Mouse (Mus musculus): Measurements from ENCODE around the gene Mettl1.
A peak's percentile ranks its signal among the peaks of the same experiment; 100 is the strongest.

The Mettl1 gene

DNA sequence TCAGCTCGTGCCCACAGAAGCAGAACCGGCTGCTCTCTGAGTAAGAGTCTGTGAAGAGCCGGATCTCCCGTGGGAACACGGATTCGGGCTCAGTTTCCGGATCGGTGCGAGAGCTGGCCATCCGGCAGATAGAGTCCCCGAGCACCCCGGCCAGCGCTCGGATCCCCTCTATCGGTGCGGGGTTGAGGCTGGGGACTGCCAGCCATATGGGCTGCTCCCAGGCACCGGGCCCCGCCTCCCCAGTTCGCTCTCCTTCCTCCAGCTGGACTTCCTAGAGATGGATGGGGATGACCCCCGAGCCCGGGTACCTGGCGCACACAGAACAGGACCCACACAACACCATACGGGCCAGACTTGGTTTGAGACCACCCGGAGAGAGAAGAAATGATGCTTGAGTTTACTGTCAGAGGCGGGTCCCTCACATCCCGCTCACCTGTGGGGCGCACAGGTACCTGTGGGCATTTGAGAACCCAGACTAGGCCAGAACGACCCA lies at the start of gene Mettl1, which contains the start of gene Eef1akmt3:
Gene Mettl1 (plus strand): TSS at position 141 of the 493 bp plus-strand sequence.
Gene Eef1akmt3 (minus strand): TSS at position 240 of the 493 bp plus-strand sequence.
- peak in 1 of 2 experiments; percentile 42 for DNase-seq (ENCODE audit: low spot score in 2 of 2)

DNA sequence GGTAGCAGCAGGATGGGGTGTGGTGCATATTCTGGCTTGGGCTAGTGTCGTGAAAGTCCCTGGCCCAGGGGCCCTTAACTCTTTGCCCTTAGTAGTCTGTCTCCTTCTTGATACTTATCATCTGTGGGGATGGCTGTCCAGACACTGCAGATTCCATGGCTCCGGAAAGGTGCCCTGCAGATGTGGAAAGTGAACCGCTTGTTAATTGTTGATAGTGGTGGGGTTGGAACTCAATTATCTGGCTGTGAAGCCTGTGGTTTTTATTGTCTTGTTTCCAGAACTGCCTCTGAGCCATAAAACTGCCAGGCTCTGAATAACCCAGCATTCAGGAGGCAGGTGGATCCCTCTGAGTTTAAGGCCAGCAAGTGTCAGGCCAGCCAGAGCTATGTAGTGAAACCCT lies 49.5 kb upstream of the Mettl1 start:
- no peak for DNase-seq (ENCODE audit: low spot score in 2 of 2)

DNA sequence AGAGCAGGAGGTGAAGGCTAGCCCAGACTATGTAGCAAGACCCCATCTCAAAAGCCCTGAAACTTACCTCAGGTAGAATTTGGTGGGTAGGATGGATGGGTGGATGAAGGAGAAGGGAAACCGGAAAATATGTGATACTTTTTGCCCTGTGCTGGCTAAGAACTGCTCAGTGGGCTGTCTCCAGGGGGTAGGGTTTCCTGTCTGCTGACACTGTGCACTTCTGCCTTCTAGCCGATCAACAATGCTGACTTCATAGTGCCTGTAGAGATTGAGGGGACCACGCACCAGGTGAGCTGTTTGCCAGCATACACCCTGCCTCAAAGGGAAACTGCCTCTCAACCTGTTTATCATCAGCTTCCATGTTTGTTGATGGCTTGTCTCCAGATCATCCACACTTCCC lies 47.6 kb upstream of the Mettl1 start:
- no peak for DNase-seq (ENCODE audit: low spot score in 2 of 2)

DNA sequence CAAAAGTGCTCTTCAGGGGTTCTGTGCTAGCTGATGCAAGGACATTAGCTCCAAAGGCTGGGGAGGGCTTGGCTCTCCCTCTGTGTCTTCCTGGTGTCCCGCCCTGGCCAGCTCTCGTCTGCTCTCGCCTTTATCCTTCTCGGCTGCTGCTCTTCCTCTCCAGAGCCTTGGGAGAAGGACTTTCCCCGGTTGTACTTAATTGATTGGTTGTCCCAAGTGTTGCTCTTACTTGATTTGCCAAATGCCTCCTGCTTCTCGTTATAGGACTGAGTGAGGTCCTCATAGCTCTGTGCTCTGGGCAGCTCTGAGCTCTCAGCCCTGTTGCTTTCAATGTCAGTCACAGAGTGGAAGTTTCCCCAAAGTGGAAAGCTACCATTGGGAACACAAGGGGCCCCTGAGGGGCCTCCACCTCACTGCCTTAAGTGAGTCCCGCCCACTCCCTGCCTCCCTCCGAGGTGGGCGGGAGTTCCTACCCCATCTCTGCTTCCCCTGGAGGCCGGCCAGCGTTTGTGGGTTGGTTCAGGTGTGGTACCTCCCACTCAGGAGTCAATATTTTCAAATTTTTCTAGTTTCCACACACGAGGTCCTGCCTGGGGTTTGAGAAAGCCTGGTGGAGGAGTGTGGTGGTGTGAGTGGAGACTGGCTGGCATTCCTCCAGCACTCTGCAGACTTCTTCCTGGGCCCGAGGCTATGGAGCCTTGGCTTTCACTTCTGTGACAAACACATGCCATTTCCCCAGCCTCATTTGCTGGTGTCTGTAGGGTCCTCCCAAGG lies 43.7 kb upstream of the Mettl1 start:
- peak in 1 of 2 experiments; percentile 10 for DNase-seq (ENCODE audit: low spot score in 2 of 2)

DNA sequence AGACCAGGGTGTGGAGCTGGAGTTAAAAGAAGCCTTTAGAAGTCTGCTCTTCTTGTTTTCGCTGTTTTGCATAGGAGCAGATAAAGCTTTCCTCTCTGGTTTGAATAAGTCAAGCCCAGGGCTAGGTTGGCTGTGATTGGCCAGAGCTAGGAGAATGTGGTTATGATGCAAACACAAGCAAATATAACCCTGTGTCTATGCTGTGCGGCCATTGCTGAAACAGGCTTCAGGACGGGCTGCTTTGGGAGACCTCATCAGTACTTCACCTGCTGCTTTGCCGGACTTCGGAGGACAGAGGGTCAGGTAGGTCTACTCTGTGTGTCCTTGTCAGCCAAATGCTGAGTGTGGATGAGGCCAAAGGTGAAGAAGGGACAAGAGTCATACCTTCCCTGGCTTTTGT lies 40.7 kb upstream of the Mettl1 start, which contains the start of gene Avil:
Gene Avil (plus strand): TSS at position 181 of the 400 bp plus-strand sequence.
- no peak for DNase-seq (ENCODE audit: low spot score in 2 of 2)

DNA sequence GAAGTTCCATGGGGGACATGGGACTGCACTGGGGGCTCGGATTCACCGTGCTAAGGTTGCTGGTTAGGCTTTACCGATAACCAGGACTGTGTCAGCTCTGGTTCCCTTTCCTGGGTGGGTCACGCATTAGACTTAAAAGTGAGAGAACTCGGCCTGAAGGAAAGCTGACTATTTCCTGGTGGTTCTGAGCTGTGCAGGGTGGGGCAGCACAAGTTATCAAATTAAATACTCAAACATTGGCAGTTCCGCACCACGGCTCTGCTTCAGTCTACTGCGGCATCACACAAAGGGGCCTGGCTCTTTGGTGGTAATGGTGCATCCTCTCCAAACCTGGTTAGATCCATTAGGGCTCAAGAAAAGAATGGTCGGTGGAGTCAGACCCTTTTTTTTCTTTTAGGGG lies 39.9 kb upstream of the Mettl1 start:
- peak in 1 of 2 experiments; percentile 7 for DNase-seq (ENCODE audit: low spot score in 2 of 2)

DNA sequence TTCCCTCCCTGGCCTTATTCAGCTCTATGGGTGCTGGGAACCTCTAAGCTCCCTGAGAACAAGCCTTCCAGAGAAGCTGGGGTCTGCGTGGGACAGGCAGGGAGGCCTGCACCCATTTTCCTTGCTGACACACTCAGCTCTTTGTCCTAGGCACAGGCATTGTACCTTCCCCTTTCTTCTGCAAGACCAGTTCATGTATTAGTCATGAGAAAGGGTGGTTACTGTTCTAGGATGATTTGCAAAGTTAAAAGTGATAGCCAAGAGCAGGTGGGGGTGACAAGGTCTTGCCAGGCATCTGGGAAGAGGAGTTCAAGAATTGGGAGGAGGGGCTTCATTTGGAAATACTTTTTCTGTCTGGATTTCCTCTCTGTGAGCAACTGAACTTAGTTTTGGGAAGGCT lies 39.2 kb upstream of the Mettl1 start:
- DNase-seq (ENCODE audit: low spot score in 2 of 2), result no peak

DNA sequence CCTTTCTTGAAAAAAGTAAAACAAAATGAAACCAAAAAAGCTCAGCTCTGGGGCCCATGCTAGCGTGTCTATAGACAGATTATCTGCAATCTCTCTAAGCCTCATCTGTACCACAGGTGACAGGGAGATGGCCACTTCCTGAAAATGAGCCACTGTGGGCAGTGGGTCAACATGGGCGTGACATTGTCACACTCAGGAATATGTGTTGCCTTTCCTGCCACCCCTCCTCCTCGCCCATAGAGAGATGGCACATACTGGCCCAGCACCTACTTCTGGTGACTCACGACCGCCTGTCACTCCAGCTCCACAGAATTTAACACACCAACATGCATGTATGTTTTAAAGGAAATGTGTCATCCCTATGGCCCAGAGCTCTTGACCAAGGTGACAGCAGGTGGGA lies 38.4 kb upstream of the Mettl1 start:
- DNase-seq (ENCODE audit: low spot score in 2 of 2), result no peak

DNA sequence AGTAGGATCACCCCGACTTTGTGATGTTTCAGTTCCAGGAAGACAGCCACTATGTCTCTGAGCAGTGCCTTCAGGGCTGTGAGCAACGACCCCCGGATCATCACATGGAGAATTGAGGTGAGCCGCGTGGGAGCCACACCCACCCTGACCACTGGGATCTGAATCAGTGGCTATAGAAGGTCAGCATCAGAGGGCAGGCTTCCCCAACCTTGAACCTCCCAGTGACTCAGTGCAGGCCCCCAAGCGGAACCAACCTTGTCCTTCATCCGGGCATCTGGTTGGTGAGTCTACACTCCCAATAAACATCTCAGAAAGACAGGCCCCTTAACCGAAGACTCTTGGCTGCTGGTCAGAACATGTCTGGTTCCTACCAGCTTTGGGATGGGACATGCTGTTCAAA lies 37.9 kb upstream of the Mettl1 start:
- DNase-seq (ENCODE audit: low spot score in 2 of 2), result no peak

DNA sequence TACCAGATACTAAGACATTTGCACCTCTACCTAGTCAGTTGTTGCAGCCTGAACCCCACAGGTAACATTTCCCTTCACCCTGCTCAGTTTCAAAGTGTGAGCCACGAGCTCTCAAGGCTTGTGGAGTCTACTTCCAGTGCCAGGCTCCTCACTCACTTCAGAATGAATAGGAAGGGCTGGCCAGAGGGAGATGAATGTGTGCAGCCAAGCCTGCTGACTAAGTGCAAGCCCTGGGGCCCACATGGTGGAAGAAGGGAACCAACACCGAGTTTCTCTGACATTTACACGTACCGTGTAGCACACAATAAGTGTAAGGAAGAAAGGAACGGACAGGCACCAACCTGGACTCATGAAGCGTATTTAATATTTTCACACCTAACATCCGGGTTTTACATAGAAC lies 37.4 kb upstream of the Mettl1 start:
- no peak for DNase-seq (ENCODE audit: low spot score in 2 of 2)

DNA sequence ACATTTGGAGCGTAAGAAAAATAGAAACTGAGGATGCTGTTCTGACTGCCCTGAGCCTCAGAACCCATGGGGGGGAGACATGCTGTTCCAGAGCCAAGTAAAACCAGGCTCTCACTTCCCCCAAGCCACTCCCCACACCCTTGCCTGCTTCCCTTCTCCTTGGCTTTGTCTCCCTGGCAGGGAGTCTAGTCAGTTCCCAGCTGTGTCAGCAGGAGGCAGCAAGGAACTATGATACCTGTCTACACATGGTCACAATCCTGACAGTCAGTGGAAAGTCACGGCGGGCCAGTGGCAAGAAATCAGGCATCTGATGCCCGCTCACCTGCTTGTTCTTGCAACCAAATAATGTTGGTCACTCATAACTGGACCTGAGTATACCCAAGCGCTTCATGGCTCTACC lies 24.7 kb upstream of the Mettl1 start:
- DNase-seq (ENCODE audit: low spot score in 2 of 2), result no peak

DNA sequence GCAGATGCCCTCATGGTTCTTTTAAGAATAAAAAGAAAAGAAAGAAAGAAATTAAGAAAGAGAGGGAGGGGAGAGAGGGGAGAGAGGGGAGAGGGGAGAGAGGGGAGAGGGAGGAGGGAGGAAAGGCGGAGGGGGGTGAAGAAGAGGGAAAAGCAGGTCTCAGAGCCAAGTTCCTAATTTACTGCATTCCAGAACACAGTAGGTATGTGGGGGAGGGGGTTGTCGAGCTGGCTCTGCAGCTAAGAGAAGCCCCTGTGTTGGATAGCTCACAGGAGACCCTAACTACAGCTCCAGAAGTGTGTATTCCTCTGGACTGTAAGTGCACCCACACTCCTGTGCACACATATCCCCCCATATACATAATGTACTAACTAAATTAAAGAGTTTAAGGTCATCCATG lies 24.1 kb upstream of the Mettl1 start:
- no peak for DNase-seq (ENCODE audit: low spot score in 2 of 2)

DNA sequence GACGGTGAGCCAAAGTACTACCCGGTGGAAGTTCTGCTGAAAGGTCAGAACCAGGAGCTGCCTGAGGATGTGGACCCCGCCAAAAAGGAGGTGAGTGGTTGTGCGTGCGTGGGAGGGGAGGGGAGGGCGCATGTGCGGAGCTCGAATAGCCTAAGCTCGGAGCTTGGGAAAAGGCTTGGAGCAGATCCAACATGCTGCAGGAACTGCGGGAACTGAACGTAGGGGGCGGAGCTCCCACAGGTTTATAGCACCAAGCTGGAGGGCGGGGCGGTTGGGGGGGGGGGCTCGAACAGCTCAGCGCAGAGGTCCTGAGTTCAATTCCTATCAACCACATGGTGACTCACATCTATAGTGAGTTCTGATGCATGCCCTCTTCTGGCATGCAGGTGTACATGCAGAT lies 22.8 kb upstream of the Mettl1 start:
- DNase-seq (ENCODE audit: low spot score in 2 of 2), result no peak

DNA sequence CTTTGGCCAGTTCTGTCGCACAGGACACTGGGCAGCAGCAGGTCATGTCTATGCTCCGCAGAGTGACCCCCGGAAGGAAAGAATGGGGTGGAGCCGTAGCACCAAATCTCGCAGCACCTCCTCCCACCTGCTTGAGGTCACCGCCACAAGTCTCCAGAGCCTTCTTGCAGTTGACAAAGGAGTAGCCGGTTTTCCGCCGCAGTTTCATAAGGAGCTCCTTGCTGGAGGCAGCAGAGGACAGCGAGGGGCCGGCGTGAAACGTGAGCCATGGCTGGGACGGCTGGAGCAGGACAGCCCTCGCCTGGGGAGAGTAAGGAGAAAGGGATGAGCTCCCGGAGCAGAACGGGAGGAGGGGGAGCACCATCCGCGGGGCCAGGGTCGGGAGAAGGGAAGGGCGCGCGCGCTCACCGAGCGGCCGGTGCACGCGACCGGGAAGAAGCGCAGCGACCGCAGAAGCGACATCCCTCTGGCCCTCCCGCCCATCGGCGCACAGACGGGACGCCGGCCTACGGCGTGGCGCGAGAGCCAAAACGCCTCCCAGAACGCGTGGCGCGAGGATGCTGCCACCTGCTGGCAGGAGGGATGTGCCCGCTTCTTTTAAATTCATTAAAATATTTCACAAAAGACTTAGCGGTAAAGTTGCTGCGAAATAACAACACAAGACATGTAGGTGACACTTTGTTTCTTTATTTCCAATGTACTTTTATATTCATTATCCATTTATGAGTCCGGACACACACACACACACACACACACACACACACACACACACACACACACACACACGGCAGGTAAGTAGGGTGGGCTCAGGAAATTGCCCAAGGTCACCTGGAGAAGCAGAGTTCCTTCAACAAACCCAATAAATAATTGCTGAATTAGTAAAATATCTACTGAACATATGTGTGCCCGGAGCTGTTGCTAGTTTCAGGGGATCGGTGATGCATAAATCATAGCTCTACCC lies 10.6 kb upstream of the Mettl1 start, which contains the start of gene Tsfm:
Gene Tsfm (minus strand): TSS at position 505 of the 961 bp plus-strand sequence.
- DNase-seq (ENCODE audit: low spot score in 2 of 2), result peak; percentile 78 to 89

DNA sequence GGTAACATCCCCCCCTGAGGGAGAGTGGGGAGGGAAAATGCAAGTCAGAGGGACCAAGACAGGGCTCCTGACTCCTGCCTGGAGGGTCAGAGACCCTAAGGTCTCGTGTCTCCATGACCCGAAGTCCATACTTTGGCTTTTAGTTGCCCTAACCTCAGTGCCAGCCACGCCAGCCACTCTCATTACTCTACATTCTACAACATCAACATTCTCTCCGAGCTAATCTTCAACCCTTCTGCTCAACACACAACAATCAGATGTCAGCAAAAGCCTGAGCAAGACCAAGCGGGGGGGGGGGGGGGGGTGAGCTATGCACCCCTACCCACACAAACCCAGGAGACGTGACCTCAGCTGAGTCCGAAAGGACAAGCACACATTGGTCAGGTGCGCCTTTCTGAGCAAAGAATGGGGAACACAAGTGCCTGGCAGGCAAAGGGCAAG lies 7.9 kb upstream of the Mettl1 start:
- no peak for DNase-seq (ENCODE audit: low spot score in 2 of 2)

DNA sequence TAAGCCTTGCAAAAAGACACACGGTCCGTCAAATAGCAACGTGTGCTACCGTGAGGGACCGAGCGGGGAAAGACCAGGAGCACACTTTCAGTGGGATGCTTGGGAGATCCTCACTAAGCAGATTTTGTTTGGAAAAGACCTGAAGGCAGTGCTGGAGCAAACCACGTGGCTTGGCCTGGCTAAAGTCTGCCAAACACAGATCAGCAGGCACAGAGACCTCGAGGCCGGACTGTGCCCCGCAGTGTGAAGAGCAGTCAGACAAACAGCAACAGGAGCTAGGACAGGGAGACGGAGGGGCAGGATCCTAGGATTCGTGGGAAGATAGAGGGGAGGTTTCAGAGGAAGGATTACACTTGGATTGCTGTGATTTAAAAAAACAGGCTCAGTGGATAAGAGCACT lies 4.9 kb upstream of the Mettl1 start:
- DNase-seq (ENCODE audit: low spot score in 2 of 2), result no peak

DNA sequence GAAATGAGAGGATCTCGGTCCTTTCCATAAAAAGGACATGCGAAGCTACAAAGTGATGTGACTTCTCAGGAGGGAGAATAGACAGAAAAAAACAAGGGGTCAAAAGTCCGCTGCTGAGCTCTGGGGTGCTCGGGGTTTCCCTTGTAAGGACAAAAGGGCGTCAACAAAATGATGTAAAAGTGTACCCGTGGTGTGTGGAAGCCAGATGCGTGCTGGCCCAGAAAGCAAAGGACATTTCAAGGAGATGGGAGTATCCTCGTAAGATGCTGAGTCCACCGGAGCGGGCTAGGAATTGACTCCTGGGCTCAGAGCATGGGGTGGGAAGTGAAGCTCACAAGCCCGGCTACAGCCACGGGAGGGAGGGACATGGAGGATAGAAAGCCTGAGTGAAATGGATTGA lies 3.6 kb upstream of the Mettl1 start:
- no peak for DNase-seq (ENCODE audit: low spot score in 2 of 2)

DNA sequence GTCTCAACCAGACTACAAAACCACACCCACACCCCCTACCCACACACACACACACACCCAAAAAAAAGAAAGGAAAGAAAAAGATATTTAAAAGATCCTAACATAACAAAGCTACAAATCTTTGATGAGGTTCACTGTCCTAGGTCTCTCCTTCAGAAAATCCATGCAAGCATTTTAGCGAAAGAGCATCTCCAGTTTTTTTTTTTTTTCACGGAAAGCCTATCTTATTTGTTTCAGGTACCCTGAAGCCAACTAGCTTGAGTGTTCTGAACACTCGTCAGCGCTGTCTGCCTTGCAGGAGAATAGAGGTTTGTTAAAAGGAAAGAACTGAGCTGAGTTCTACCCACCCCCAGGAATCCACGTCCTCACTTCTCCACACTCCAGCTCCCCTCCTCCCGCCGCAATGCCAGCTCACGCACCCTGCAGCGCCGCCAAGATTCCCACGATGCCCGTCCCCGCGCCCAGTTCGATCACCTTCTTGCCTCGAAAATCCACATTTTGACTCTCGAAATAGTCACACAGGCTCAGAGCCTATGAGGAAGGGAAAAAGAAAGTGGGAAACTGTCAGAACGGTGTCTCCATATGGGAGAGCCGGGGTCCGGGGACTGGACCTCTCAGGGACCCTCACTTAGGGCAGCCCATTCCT lies 522 bp upstream of the Mettl1 start:
- DNase-seq (ENCODE audit: low spot score in 2 of 2), result no peak

DNA sequence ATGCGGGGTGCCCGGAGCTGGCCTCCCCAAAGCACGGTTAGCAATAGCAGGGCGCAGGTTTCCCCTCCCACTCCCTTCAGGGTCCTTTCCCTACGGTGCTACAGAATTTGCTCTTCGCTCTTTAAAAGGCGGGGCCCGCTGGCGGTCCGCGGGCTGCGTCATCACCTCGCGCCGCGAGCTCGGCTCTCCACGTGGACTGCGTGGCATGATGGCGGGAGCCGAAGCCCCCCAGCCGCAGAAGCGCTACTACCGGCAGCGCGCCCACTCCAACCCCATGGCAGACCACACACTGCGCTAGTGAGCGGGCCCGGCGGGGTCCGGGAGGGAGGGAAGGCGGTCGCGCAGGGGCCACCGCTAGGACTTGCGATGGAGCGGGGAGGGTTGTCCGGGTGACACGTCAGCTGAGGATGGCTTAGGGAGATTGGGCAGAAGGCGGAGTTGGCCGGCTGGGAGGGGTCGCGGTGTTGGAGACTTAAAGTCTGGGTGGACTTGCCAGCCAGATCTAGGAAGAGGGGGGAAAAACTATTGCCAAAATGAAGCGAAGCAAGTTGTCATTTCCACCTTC lies 642 bp downstream of the Mettl1 start:
- peak; percentile 83 to 89 for DNase-seq (ENCODE audit: low spot score in 2 of 2)

DNA sequence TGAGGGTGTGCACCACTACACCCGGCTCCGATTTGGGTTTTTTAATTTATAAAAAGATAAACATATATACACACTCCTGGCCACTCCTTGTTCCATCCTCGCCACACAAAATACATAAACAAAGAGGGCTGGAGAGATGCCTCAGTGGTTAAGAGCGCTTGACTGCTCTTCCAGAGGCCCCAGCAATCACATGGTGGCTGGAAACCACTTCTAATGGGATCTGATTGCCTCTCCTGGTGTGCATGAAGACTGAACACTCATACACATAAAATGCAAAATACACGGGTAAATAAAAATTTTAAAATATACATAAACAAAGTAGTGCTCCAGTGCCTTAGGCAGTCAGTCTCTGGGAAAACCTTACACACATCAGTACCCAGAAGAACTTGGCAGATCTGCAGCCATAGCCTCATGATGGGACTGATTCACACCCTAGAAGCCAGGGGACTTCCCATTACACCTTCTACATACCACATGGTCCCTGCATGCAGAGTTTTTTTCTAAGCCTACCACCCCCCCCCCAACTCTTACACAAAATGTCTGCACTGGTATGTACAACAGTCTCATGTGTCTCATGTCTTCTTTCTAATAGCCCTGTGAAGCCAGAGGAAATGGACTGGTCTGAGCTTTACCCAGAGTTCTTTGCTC lies 1.4 kb downstream of the Mettl1 start:
- DNase-seq (ENCODE audit: low spot score in 2 of 2), result no peak

DNA sequence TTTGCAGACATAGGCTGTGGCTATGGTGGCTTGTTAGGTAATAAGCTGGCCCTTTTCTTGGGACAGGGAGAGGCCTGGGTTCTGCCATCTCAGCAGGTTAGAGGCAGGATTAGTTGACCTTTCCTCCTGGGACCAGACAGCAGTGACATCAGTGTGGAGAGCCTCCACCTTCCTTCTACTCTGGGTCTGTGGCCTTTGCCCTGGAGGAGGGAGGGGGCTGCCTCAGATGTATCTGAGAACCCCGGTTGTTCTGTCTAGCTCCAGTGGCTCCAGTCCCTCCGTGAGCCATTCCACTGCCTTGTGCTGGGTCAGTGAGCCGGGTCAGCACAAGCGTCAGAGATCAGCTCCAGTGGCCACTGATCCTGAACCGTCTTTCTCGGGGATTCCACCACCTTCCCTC lies 2.0 kb downstream of the Mettl1 start:
- DNase-seq (ENCODE audit: low spot score in 2 of 2), result no peak

All from frontal cortex, postnatal 10 days (tissue).